Mouse (Mus musculus) heart, embryonic 12.5 days (tissue): ENCODE results near the gene Akap2. TPM values are rescaled to one million over a fixed set of nuclear protein-coding genes. Genes with fewer than 3 reads are reported as not detected.

Experiments
- ATAC-seq: fragments of 200-750 bp; cut with Nextera tagmentation; 2 replicates; pipeline ENCODE4 v1.8.0; 2017; ENCODE audit warnings: moderate TSS enrichment, moderate library complexity; ENCODE audit not compliant: insufficient number of reproducible peaks, low FRiP score
- H3K27ac ChIP-seq: fragments of 300-500 bp; sonication (generic); 2 replicates; pipeline ENCODE4 v1.5.1; 2016; ENCODE audit warnings: mild to moderate bottlenecking, moderate library complexity; ENCODE audit not compliant: poor library complexity, severe bottlenecking
- H3K27me3 ChIP-seq: fragments of 300-500 bp; sonication (generic); replicated peaks from 2 replicates; pipeline ENCODE4 v1.6.1; 2016; ENCODE audit warnings: mild to moderate bottlenecking, moderate library complexity
- H3K36me3 ChIP-seq: fragments of 300-500 bp; sonication (generic); 2 replicates; pipeline ENCODE4 v1.6.1; 2016; ENCODE audit warnings: mild to moderate bottlenecking, moderate library complexity
- H3K4me1 ChIP-seq: fragments of 300-500 bp; sonication (generic); replicated peaks from 2 replicates; pipeline ENCODE4 v1.6.1; 2016; ENCODE audit warnings: mild to moderate bottlenecking
- H3K4me2 ChIP-seq: fragments of 300-500 bp; sonication (generic); 2 replicates; pipeline ENCODE4 v1.6.1; 2016; ENCODE audit warnings: mild to moderate bottlenecking, moderate library complexity
- H3K4me3 ChIP-seq: fragments of 300-500 bp; sonication (generic); 2 replicates; pipeline ENCODE4 v1.5.1; 2016; ENCODE audit warnings: mild to moderate bottlenecking
- H3K9ac ChIP-seq: fragments of 300-500 bp; sonication (generic); 2 replicates; pipeline ENCODE4 v1.6.1; 2016; ENCODE audit warnings: mild to moderate bottlenecking, moderate library complexity
- H3K9me3 ChIP-seq: fragments of 300-500 bp; sonication (generic); replicated peaks from 2 replicates; pipeline ENCODE4 v1.6.1; 2016; ENCODE audit warnings: mild to moderate bottlenecking, moderate library complexity
- WGBS: fragments of 180-500 bp; shearing (Covaris S2); methylation state at CpG from one replicate; pipeline ENCODE4 v1.1.7; 2016; 5-methylcytosine and 5-hydroxymethylcytosine counted together
- polyA plus RNA-seq: library from polyadenylated mRNA; unstranded; fragments of >200 nt; fragmentation: Nextera tagmentation; extraction: Ambion mirVana; gene quantifications from 2 replicates; pipeline ENCODE4 v1.2.1, GENCODE M21; 2016

Akap2 gene
- polyA plus RNA-seq, 1 experiment from 2014 or later = 50.3 TPM

DNA sequence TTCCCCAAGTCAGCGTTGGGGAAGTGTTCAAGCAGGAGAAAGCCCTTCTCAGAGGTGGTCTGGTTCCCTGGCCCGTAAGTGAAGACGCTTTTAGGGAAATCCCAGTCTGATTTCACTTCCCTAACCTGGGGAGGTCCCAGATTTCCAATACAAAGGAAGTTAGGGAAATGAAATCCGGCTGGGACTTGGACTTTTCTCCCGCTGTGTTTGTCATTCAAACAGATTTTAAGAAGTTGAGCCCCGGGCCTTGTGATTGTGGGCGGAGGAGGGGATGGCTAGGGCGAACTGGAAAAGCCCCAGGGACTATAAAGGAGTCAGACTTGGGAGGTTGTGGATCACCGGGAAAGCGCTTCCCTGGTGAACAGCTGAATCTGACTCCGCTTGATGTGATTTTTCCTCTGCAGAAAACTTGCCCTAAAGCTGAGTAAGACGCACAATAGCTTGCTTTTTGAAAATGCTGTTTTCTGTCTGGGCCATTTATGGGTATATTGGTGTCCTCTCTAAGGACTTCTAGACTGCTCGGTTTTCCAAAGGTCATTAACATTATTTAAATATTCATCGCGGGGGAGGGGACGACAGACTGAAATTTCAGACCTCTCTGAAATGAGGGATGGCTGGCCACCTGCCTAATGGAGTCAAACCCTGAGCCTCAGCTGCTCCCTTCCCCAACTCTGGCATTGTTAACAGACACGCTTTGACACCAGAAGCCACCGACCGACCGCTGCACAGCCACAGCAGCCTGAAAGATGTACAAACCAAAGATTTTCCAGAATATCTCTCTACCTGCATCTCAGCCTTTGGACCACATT is 63.6 kb downstream of the Akap2 start:
- H3K9ac ChIP-seq = no peak overlapping the region
- H3K36me3 ChIP-seq = no peaks in the 10 kb centered on the region
- no peak overlapping the region for H3K4me2 ChIP-seq
- peaks cover 41% of the 10 kb centered on the region for H3K4me1 ChIP-seq
- no peak for ATAC-seq
- no peak overlapping the region for H3K4me3 ChIP-seq
- no peak overlapping the region for H3K27ac ChIP-seq
- H3K27me3 ChIP-seq = no peaks in the 10 kb centered on the region
- H3K9me3 ChIP-seq = no peaks in the 10 kb centered on the region
- 14% methylated on average over 20 of the region's 20 CpGs for WGBS

DNA sequence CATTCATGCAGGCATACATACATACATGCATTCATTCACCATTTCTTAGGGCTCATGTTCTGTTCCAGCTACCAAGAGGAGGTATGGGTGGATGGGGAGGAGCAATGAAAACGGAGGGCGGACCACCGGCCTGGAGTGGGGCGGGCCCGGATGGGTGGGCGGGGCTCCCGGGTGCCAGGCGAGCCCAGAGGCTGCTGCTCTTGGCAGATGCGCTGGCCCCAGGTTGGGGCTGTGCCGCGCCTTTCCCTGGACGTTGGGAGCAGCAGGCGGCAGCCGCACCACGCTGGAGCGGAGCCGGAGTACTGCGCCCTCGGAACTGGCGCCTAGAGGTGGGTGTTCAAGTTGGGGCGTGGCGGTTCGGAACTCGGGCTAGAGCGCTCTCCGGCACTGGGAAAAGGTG is 64.5 kb downstream of the Akap2 start:
- ATAC-seq = peak; percentile 84
- peak overlapping the region; percentile 75 for H3K9ac ChIP-seq
- peak overlapping the region; percentile 54 for H3K4me3 ChIP-seq
- H3K9me3 ChIP-seq = no peaks in the 10 kb centered on the region
- H3K4me1 ChIP-seq = peaks cover 40% of the 10 kb centered on the region
- no peak overlapping the region for H3K27ac ChIP-seq
- H3K4me2 ChIP-seq = peak overlapping the region; percentile 81
- under 1% methylated on average over 26 of the region's 26 CpGs for WGBS
- H3K36me3 ChIP-seq = no peaks in the 10 kb centered on the region
- no peaks in the 10 kb centered on the region for H3K27me3 ChIP-seq

DNA sequence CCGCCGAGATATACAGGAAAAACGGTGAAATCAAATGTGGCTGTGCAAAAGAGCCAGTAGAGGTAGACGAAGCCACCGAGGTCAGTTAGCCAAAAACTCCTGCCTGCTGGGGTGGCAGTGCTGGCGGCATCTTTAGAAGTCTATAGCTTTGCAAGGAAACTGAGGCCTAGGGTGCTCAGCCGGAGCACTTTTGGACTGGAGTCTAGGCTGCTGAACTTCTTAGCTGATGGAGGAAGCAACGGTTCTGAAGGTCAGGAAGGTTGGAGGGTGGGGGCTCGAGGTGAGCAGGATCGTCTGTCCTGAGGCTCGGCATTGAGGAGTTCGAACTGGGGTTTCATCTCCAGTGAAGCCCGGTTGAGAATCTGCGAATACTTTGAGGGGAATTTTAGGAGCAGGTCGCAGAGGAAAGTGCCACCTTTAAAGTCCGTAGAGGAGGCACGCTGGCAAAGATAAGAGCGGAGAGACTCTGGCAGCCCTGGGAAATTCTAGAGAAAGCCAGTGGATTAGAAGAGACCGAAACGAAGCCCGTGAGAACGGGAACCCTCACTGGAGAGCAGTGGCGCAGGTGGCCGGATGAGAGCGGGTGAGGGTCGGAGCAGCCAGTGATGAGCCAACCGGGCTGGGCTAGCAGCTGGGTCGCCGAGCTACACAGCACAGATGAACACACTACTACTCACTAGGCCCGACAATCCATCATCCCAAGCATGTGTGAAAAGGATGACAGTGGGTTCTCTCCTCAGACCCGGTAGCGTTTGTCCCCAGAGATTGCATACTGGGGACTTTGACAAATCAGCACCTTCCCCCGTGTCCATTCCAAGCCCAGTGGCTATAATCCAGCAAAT is 65.3 kb downstream of the Akap2 start:
- no peak overlapping the region for H3K27ac ChIP-seq
- WGBS = 4% methylated on average over 33 of the region's 33 CpGs
- H3K4me2 ChIP-seq = peak overlapping the region; percentile 81
- H3K27me3 ChIP-seq = no peaks in the 10 kb centered on the region
- no peaks in the 10 kb centered on the region for H3K9me3 ChIP-seq
- ATAC-seq = no peak
- peak overlapping the region; percentile 54 for H3K4me3 ChIP-seq
- peaks cover 38% of the 10 kb centered on the region for H3K4me1 ChIP-seq
- peak overlapping the region; percentile 75 for H3K9ac ChIP-seq
- H3K36me3 ChIP-seq = 0 out of 2 replicates have a peak, but pooled peaks cover 4% of the 10 kb centered on the region

DNA sequence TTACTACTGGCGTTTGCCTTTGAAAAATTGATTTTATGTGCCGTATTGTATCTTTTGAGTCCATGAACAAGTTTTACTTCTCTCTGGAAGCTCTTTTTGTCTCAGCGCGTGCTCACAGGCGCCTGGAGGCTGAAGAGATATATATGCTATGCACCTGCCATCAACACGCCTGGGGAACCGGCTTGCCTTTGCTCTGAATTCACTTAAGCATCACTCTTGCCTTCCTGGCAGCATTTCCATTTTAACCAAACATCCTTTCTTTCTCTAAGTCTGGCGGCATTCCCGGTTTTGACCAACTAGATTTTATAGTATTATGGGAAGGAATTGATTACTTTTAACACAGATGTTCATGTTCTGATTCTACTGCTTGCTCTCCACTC is 65.9 kb downstream of the Akap2 start:
- Histone ChIP-seq H3K4me1 (peaks cover 38% of the 10 kb centered on the region), H3K9me3 (no peaks in the 10 kb centered on the region), H3K4me3 (peak overlapping the region; percentile 54), H3K36me3 (0 out of 2 replicates have a peak, but pooled peaks cover 4% of the 10 kb centered on the region), H3K27me3 (no peaks in the 10 kb centered on the region), H3K4me2 (peak overlapping the region; percentile 81), H3K9ac (0 out of 2 replicates have a peak overlapping the region, but pooled peaks have one; percentile 75), H3K27ac (no peak overlapping the region)
- WGBS = 40% methylated on average over 9 of the region's 9 CpGs
- ATAC-seq = no peak

DNA sequence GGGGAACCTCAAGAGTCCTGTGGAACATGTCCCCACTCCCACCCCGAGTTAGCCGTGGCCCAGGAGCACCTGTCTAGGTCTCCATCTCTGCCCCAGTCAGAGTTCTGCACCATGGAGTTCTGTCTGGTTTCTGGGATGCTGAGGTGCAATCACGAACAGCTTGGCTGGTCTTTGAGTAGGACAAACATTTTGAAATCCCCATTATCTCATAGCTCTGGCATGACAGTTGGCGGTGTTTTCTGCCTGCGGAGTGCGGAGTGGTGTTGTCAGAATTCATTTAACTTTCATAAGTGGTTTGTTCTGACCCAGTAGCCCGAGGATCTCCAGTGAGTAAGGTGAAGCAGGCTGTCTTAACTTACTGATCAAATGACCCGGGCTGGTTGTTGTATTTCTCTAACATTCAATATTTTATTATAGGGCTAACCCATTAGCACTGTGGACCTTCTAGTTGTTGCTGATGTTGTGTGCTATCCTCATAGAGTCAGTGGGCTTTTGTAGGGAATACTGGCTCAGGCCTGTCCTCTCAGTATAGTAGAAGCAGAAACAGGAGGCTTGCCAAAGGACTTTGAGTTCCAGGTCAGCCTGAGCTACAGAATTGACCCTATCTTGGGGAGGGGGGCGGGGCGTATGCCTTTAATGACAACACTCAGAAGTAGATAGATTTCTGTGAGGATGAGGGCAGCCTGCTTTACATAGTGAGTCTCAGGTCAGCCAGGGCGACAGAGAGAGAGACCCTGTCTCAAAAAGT is 66.6 kb downstream of the Akap2 start:
- ATAC-seq = no peak
- Histone ChIP-seq H3K4me2 (peak overlapping the region; percentile 81), H3K9me3 (no peaks in the 10 kb centered on the region), H3K9ac (no peak overlapping the region), H3K27me3 (no peaks in the 10 kb centered on the region), H3K4me1 (peaks cover 45% of the 10 kb centered on the region), H3K27ac (0 out of 2 replicates have a peak overlapping the region, but pooled peaks have one; percentile 13), H3K36me3 (0 out of 2 replicates have a peak, but pooled peaks cover 4% of the 10 kb centered on the region), H3K4me3 (no peak overlapping the region)
- WGBS = 54% methylated on average over 11 of the region's 11 CpGs

DNA sequence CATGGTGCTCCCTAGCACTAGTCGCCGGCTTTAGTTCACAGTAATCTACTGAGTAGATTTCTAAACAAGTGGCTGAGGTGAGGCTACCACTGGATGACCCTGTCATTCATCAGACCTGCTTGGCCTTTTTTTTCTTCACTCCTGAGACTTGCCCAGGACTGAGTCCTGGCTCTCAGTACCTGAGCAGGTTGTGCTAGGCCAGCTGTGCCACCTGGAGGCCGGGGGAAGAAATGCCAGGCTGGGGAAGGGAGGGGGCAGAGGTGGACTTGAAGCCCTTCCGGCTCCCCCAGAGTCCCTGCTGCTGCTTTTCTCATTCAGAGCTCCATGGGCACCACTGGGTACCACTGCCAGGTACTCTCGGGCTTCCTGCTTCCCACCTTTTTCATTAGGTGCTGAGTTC is 71.3 kb downstream of the Akap2 start:
- H3K9me3 ChIP-seq = no peaks in the 10 kb centered on the region
- no peak for ATAC-seq
- H3K36me3 ChIP-seq = 0 out of 2 replicates have a peak, but pooled peaks cover 4% of the 10 kb centered on the region
- no peak overlapping the region for H3K4me3 ChIP-seq
- WGBS = 47% methylated on average over 5 of the region's 5 CpGs
- peaks cover 52% of the 10 kb centered on the region for H3K4me1 ChIP-seq
- H3K27ac ChIP-seq = 0 out of 2 replicates have a peak overlapping the region, but pooled peaks have one; percentile 36
- no peaks in the 10 kb centered on the region for H3K27me3 ChIP-seq
- no peak overlapping the region for H3K4me2 ChIP-seq
- 0 out of 2 replicates have a peak overlapping the region, but pooled peaks have one; percentile 10 for H3K9ac ChIP-seq

DNA sequence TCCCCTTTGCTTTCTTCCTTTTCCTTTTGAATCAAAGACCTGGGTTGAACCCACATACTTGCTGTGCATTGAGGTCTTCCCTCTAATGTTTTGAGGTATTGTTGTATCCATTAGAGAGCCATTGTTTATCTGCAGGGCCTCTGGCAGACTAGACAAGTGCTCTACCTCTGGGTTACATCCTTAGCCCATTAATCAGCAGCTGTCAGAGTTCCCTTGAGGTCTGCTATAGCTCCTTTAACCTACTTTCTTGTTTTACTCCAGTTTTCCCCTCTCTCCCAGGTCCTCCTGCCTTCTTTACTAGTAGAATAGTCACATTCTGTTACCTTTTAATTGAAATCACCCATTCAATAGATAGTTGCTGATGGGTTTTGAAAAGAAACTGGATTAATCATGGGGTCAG is 71.7 kb downstream of the Akap2 start:
- H3K36me3 ChIP-seq = 0 out of 2 replicates have a peak, but pooled peaks cover 4% of the 10 kb centered on the region
- no peaks in the 10 kb centered on the region for H3K9me3 ChIP-seq
- no peak overlapping the region for H3K4me2 ChIP-seq
- H3K27me3 ChIP-seq = no peaks in the 10 kb centered on the region
- 0 out of 2 replicates have a peak overlapping the region, but pooled peaks have one; percentile 10 for H3K9ac ChIP-seq
- H3K4me1 ChIP-seq = peaks cover 52% of the 10 kb centered on the region
- peak overlapping the region; percentile 36; the same call in 1 of the 2 replicates for H3K27ac ChIP-seq
- H3K4me3 ChIP-seq = no peak overlapping the region
- ATAC-seq = no peak

DNA sequence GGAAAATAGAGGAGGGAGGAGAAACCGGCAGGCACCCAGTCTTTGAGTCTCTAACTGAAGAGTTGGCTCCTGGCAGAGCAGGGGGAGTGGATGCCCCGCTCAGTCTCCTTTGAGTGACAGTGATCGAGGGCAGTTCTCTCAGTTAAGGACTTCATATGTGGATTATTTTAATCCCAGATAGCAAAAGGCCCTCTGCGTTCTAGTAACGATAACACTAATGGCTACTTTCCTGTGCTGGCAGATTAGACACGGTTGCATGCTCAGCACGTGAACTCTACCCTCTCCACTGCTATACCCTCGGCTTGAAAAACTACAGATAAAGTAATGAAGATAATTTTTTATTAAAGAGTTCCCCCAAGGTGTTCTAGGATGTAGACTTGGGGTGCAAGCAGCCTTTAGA is 76.5 kb downstream of the Akap2 start:
- Histone ChIP-seq H3K9ac (no peak overlapping the region), H3K27ac (peak overlapping the region; percentile 67), H3K4me1 (peaks cover 64% of the 10 kb centered on the region), H3K4me3 (no peak overlapping the region), H3K27me3 (no peaks in the 10 kb centered on the region), H3K36me3 (no peaks in the 10 kb centered on the region), H3K9me3 (no peaks in the 10 kb centered on the region), H3K4me2 (peak overlapping the region; percentile 25)
- ATAC-seq = peak; percentile 35; the same call in 1 of the 2 replicates
- WGBS = 9% methylated on average over 8 of the region's 8 CpGs

DNA sequence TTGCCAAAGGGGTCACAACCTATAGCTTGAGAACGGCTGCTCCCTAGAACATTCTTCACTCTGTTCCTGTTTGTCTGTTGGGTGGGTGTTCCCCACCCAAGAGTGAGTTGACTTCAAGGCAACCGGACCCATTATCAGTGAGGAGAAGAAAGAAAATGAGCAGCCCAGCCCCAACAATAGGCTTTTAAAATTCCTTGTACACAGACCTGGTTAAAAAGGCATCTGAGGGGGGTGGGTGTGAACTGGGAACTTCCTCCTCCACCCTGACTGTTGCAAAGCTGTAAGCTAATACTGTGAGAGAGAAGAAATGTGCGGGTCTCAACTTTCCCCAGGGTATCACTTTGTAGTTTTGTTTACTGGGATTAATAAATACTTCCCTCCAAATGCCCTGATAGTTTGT is 77.1 kb downstream of the Akap2 start:
- H3K4me1 ChIP-seq = peaks cover 60% of the 10 kb centered on the region
- H3K36me3 ChIP-seq = no peaks in the 10 kb centered on the region
- no peaks in the 10 kb centered on the region for H3K9me3 ChIP-seq
- no peak for ATAC-seq
- 19% methylated on average over 3 of the region's 3 CpGs for WGBS
- H3K4me2 ChIP-seq = no peak overlapping the region
- H3K9ac ChIP-seq = no peak overlapping the region
- H3K4me3 ChIP-seq = no peak overlapping the region
- H3K27ac ChIP-seq = peak overlapping the region; percentile 67
- H3K27me3 ChIP-seq = no peaks in the 10 kb centered on the region

DNA sequence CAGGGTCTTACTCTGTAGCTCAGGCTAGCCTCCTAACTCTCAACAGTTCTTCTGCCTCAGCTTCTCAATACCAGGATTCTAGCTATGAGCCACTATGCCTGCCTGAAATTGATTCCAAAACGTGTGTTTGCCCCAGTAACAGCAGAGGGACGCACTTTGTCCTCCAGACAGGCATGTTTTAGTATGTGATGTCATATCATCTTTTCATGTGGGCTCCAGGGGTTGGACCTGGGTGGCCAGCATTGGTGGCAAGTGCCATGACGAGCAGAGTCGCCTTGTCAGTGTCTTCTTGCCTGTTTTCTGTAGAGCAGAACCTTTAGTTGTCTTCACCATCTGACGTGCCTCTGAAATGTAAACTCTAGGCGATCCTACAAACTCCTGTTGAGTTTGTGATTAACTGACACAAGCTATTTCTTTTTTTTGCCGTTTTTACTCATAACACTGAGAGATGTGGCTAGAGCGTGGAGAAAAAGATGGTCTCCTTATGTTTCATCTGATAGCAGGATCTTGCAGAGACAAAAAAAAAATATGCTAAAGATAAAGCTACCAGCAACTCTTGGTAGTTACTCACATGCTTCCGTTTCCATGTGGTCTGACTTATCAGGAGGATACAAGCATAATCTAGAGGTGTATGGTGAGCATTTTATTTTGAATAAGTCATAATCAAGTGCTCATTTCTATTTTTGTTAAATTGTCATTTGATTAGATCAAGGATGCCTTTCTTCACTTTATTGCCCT is 80.3 kb downstream of the Akap2 start:
- H3K27ac ChIP-seq = peak overlapping the region; percentile 85
- no peak overlapping the region for H3K4me3 ChIP-seq
- no peaks in the 10 kb centered on the region for H3K9me3 ChIP-seq
- no peaks in the 10 kb centered on the region for H3K27me3 ChIP-seq
- peaks cover 14% of the 10 kb centered on the region; the same call in 1 of the 2 replicates for H3K36me3 ChIP-seq
- WGBS = 53% methylated on average over 9 of the region's 9 CpGs
- ATAC-seq = no peak
- H3K4me2 ChIP-seq = no peak overlapping the region
- H3K4me1 ChIP-seq = peaks cover 60% of the 10 kb centered on the region
- no peak overlapping the region for H3K9ac ChIP-seq
